Mouse (Mus musculus) heart, embryonic 16.5 days (tissue): Measurements from ENCODE around the gene Auts2. TPM values are rescaled to one million over a fixed set of nuclear protein-coding genes. Genes with fewer than 3 reads are reported as not detected.

Source experiments
- ATAC-seq: fragments of 200-750 bp; cut with Nextera tagmentation; replicated peaks from 2 replicates; pipeline ENCODE4 v1.8.0; 2017; ENCODE audit warnings: moderate number of reproducible peaks; ENCODE audit not compliant: insufficient read depth, low FRiP score; ENCODE audit errors: extremely low read depth
- H3K27ac ChIP-seq: fragments of 300-500 bp; sonication (generic); 2 replicates; pipeline ENCODE4 v1.5.1; 2014; ENCODE audit warnings: mild to moderate bottlenecking, low read length, control low read depth, moderate library complexity
- H3K27me3 ChIP-seq: fragments of 300-500 bp; sonication (generic); 2 replicates; pipeline ENCODE4 v1.6.1; 2014; ENCODE audit warnings: low read length, mixed read lengths; ENCODE audit not compliant: control insufficient read depth, insufficient read depth
- H3K36me3 ChIP-seq: fragments of 300-500 bp; sonication (generic); 2 replicates; pipeline ENCODE4 v1.6.1; 2014; ENCODE audit not compliant: control insufficient read depth, insufficient read depth
- H3K4me1 ChIP-seq: fragments of 300-500 bp; sonication (generic); 2 replicates; pipeline ENCODE4 v1.6.1; 2014; ENCODE audit warnings: low read length, mixed read lengths; ENCODE audit not compliant: control insufficient read depth, insufficient read depth
- H3K4me2 ChIP-seq: fragments of 300-500 bp; sonication (generic); 2 replicates; pipeline ENCODE4 v1.6.1; 2014; ENCODE audit warnings: low read depth, mild to moderate bottlenecking, control low read depth, low read length
- H3K4me3 ChIP-seq: fragments of 300-500 bp; sonication (generic); 2 replicates; pipeline ENCODE4 v1.5.1; 2014; ENCODE audit warnings: mild to moderate bottlenecking, control low read depth, low read length
- H3K9ac ChIP-seq: fragments of 300-500 bp; sonication (generic); 2 replicates; pipeline ENCODE4 v1.6.1; 2014; ENCODE audit warnings: low read length, control low read depth
- H3K9me3 ChIP-seq: fragments of 300-500 bp; sonication (generic); replicated peaks from 2 replicates; pipeline ENCODE4 v1.6.1; 2016; ENCODE audit warnings: low read length; ENCODE audit not compliant: control insufficient read depth
- WGBS: fragments of 180-500 bp; shearing (Covaris S2); extraction: QIAGEN DNeasy Blood & Tissue Kit; methylation state at CpG from one replicate; pipeline ENCODE4 v1.1.7; 2014; 5-methylcytosine and 5-hydroxymethylcytosine counted together
- polyA plus RNA-seq: library from polyadenylated mRNA; unstranded; fragments of >200 nt; fragmentation: Nextera tagmentation; extraction: Ambion mirVana; gene quantifications from 2 replicates; pipeline ENCODE4 v1.2.1, GENCODE M21; 2015

The Auts2 gene
- polyA plus RNA-seq, 1 experiment from 2014 or later: 16.3 TPM

DNA sequence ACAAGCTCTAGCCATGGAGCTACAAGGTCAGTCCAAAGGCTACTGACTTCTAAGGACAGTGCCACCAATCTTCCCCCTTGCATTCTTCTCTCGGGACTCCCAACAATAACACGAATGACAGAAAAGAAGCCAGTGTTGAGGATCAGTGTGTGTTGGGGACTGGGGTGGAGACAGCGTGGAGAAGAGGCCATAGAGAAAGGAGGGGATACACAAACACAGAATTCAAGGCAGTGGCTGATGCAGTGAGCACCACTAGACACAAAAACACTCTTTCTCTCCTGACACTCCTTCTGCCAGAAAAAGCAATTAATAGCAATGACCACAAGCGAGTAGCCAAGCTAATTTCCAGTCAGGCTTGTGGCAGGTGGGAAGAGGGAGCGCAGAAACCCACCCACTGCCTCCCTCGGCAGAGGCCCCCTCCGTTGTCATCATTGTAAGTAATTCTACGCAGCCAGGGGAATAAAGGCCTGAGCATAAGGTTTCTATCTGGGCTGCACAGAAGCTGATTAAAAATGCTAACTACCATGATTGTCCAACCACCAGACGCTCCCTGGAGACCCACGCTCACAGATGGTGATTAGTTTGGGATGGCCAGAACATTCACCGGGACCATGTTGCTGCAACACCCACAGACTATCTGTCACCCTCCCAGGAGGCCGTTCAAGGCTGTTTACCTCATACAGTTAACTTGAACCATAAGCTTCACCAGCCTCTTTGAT, 862.9 kb downstream of the Auts2 start:
- no peaks in the 10 kb centered on the region for H3K27me3 ChIP-seq
- no peaks in the 10 kb centered on the region for H3K36me3 ChIP-seq
- no peak for ATAC-seq
- WGBS: 74% methylated on average over 12 of the region's 12 CpGs
- no peak overlapping the region for H3K4me2 ChIP-seq
- no peak overlapping the region for H3K9ac ChIP-seq
- no peak overlapping the region for H3K4me3 ChIP-seq
- H3K27ac ChIP-seq: no peak overlapping the region
- peaks cover 5% of the 10 kb centered on the region; the same call in 1 of the 2 replicates for H3K9me3 ChIP-seq
- H3K4me1 ChIP-seq: no peaks in the 10 kb centered on the region

DNA sequence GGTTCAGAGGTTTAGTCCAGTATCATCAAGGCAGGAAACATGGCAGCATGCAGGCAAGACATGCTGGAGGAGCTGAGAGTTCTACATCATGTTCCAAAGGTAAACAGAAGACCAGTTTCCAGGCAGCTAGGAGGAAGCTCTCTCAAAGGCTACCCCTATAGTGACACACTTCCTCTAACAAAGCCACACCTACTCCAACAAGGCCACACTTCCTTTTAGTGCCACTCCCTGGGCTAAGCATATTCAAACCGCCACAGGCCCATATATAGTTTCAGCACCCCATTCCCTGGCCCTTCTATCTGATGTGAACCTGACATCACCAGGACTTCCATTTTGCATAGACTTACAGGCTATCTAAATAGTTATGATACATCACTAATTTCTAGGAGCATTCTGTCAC, 863.6 kb downstream of the Auts2 start:
- Histone ChIP-seq H3K9me3 (peaks cover 5% of the 10 kb centered on the region; the same call in 1 of the 2 replicates), H3K27me3 (no peaks in the 10 kb centered on the region), H3K4me1 (no peaks in the 10 kb centered on the region), H3K9ac (no peak overlapping the region), H3K4me2 (no peak overlapping the region), H3K27ac (no peak overlapping the region), H3K4me3 (no peak overlapping the region), H3K36me3 (no peaks in the 10 kb centered on the region)
- ATAC-seq: no peak
- 88% methylated on average over 1 of the region's 1 CpGs for WGBS

DNA sequence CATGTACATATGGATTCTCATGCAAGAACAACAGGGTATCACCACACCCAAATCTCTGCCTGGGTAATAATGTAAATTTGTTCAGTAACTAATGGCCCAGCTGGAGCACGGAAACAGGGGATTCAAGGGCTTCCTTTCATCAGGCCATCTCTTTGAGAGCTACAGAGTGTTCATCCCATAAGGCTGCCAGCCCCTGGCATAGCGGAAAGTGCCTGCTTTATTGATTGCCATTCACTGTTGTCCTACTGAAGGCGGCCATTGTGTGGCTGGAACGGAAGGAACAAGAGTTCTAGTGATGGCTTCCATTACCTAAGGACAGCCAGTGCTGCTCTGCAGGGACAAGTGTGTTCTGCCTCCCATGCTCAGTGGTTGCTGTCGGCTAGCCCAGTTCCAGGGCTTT, 865.6 kb downstream of the Auts2 start:
- WGBS: 88% methylated on average over 5 of the region's 5 CpGs

DNA sequence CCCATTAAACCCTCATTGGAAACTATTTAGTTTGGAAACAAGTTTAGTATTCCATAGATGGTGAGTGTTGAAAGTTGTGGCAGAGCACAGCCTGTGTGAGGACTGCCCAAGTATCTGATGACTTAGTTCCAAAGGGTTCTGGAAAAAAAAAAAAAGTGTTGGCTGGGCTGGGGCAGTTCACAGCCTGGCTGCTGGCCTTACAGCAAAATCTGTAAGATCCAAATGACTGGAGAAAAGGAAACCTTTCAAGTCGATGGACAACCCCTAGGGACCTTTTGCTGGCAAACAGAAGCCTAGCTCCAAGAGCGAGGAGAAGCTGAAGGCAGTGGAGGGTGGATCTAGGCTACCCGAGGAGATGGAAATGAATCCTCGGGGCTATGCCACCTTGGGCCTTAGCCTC, 869.4 kb downstream of the Auts2 start:
- no peak for ATAC-seq
- H3K4me3 ChIP-seq: no peak overlapping the region
- no peak overlapping the region for H3K4me2 ChIP-seq
- no peak overlapping the region for H3K27ac ChIP-seq
- no peaks in the 10 kb centered on the region for H3K4me1 ChIP-seq
- no peaks in the 10 kb centered on the region for H3K27me3 ChIP-seq
- no peak overlapping the region for H3K9ac ChIP-seq
- WGBS: 74% methylated on average over 4 of the region's 4 CpGs
- H3K9me3 ChIP-seq: no peaks in the 10 kb centered on the region
- H3K36me3 ChIP-seq: no peaks in the 10 kb centered on the region

More for the DNA sequence above, 865.6 kb downstream of the Auts2 start:
- no peaks in the 10 kb centered on the region for H3K36me3 ChIP-seq
- H3K9ac ChIP-seq: no peak overlapping the region
- H3K4me3 ChIP-seq: no peak overlapping the region
- H3K27me3 ChIP-seq: no peaks in the 10 kb centered on the region
- H3K4me1 ChIP-seq: no peaks in the 10 kb centered on the region
- no peak for ATAC-seq
- no peak overlapping the region for H3K4me2 ChIP-seq
- H3K9me3 ChIP-seq: no peaks in the 10 kb centered on the region
- no peak overlapping the region for H3K27ac ChIP-seq

DNA sequence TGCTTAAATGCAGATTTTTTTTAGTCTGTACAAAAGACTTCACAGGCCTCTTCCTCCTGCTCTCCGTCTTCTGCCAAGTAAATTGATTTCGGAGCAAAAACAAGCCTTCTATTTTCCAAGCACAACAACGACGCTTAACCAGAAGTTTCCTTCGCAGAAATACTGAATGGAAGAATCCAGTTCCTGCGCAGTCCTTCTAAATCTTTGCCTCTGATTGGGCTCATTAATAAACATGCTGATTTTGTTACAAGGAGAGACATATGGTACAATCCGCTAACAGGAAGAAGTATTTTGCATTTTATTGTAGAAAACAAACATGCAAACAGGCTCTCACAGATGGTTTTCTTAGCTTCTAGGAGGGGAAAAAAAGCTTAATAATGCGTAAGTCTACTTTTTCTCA, 878.1 kb downstream of the Auts2 start:
- H3K36me3 ChIP-seq: peaks cover 3% of the 10 kb centered on the region; the same call in 1 of the 2 replicates
- no peak overlapping the region for H3K4me2 ChIP-seq
- WGBS: 85% methylated on average over 8 of the region's 8 CpGs
- no peaks in the 10 kb centered on the region for H3K27me3 ChIP-seq
- H3K27ac ChIP-seq: no peak overlapping the region
- peaks cover 6% of the 10 kb centered on the region for H3K9me3 ChIP-seq
- H3K4me1 ChIP-seq: no peaks in the 10 kb centered on the region
- H3K4me3 ChIP-seq: no peak overlapping the region
- ATAC-seq: no peak
- H3K9ac ChIP-seq: no peak overlapping the region

DNA sequence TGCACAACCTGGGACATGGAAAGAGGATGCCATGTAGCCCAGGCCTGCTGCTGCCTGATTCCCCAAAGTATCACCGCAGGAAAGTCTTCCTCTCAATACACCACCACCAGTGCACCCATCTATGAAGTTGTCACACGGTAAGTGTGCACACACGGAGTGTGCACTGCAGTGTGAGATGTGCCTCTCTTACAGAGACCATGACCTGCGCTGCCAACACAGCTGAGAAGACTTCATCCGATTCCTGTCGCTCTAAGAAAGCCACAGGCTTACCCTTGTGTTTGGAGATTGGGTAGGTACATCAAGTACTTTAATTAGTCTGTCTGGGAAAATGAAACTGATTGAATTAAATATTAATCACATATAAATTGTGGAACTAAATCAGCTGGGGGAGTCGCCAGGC, 878.5 kb downstream of the Auts2 start:
- Histone ChIP-seq H3K27me3 (no peaks in the 10 kb centered on the region), H3K36me3 (peaks cover 3% of the 10 kb centered on the region; the same call in 1 of the 2 replicates), H3K4me3 (no peak overlapping the region), H3K4me2 (no peak overlapping the region), H3K27ac (no peak overlapping the region), H3K9ac (no peak overlapping the region), H3K4me1 (no peaks in the 10 kb centered on the region), H3K9me3 (peaks cover 6% of the 10 kb centered on the region)
- no peak for ATAC-seq
- WGBS: 91% methylated on average over 7 of the region's 7 CpGs

DNA sequence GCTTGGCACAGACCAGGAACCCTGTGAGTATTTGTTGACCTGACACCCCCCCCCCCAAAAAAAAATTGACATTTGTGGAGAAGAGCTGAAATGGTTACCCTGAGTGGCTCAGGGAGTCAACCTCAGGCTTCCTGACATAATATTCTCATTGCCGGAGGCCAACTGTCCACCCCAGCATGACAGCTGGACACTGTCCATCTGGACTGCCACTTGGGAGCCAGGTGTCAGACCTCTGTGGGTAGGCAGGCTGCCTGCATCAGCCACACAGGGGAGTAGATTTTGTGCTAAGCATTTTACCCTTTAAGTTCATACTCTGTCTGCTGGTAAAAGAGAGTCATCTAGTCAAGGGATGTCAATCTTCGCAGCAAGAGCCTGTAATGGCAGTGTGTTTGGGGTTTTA, 880.5 kb downstream of the Auts2 start:
- WGBS: 82% methylated on average over 2 of the region's 2 CpGs
- H3K4me2 ChIP-seq: no peak overlapping the region
- H3K36me3 ChIP-seq: peaks cover 3% of the 10 kb centered on the region; the same call in 1 of the 2 replicates
- no peaks in the 10 kb centered on the region for H3K4me1 ChIP-seq
- ATAC-seq: no peak
- no peak overlapping the region for H3K27ac ChIP-seq
- no peak overlapping the region for H3K4me3 ChIP-seq
- H3K9me3 ChIP-seq: peaks cover 6% of the 10 kb centered on the region
- no peak overlapping the region for H3K9ac ChIP-seq
- no peaks in the 10 kb centered on the region for H3K27me3 ChIP-seq

DNA sequence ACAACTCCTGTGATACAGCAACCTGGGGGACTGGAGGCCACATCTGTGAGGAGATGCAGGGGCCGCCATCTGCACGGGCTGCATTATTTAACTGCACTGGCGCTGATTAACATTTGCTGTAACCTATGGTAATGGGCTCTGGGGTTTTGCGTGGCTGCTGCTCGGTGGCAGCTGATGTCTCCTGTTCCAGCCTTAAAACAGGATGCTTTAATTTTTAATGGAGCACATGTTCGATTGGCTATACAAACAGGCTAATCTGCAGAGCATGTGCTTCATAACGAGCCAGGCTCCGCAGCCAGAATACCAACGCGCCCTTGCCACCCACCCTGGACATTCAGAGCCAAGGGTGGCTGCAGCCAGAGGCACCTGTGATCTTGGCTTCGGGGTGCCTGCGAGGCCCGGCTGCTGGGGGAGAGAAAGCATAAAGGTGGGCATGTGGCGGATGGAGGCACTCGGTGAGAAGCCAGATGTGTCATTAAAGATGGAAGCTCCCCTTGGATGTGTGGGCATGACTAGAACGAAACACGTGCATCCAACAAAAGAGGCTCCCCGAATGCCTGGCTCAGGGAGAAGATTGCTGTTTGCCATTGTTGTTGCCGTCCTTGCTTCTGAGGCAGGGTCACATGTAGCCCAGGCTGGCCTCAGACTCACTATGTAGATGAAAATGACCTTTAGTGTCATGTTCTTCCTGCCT, 884.2 kb downstream of the Auts2 start:
- no peak overlapping the region for H3K9ac ChIP-seq
- ATAC-seq: no peak
- H3K9me3 ChIP-seq: peaks cover 6% of the 10 kb centered on the region
- peaks cover 3% of the 10 kb centered on the region; the same call in 1 of the 2 replicates for H3K36me3 ChIP-seq
- H3K4me1 ChIP-seq: no peaks in the 10 kb centered on the region
- H3K27ac ChIP-seq: no peak overlapping the region
- no peak overlapping the region for H3K4me2 ChIP-seq
- WGBS: 90% methylated on average over 19 of the region's 19 CpGs
- no peak overlapping the region for H3K4me3 ChIP-seq
- no peaks in the 10 kb centered on the region for H3K27me3 ChIP-seq

DNA sequence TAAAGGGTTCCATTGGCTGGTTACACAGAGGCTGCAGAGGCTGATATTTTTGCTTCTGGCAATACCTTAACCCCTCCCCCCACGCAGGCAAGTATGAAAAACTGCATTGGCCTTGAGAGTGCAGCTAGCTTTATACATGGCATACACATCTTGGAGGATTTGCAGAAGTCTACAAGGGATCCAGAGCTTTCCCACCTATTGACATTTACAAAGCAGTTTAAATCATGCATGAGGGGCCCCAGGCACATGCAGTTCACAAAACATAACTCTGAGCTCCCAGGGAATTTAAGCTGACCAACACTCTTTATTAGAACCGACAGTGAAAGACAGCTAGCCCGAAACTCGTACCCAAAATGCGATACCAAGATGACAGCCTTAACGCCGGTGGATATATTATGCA, 888.9 kb downstream of the Auts2 start:
- Histone ChIP-seq H3K27me3 (no peaks in the 10 kb centered on the region), H3K4me1 (peaks cover 10% of the 10 kb centered on the region), H3K4me2 (no peak overlapping the region), H3K27ac (no peak overlapping the region), H3K36me3 (no peaks in the 10 kb centered on the region), H3K9me3 (no peaks in the 10 kb centered on the region; the same call in 1 of the 2 replicates), H3K9ac (no peak overlapping the region), H3K4me3 (no peak overlapping the region)
- 77% methylated on average over 7 of the region's 7 CpGs for WGBS
- no peak for ATAC-seq
